In genomic region chr5:32747650-32748375, GRCm38 (mm10) we compare ENCODE assay signal across 9 mouse cellular contexts. TPM values are rescaled to one million over a fixed set of nuclear protein-coding genes. Genes with fewer than 3 reads are reported as not detected.
DNase-seq lines count a peak whose midpoint lies in the region; ATAC-seq lines count a peak whose summit lies in the region.
"Had no signal": no experiment of that assay in that cellular context is flagged by ENCODE, and none has a peak within 500 bp of the region (broad histone marks: within the 10 kb centered on the region; RNA-seq: fewer than 3 reads in every experiment).

No protein-coding gene starts in this region.

- DNase-seq in midbrain, embryonic 11.5 days (ENCODE audit: low spot score, missing footprints) = peak; percentile 89
- DNase-seq in adrenal gland, adult 2 months = peak; percentile 53
- peak; percentile 30 for DNase-seq in embryo, embryonic 11.5 days (ENCODE audit: low read depth, low spot score)
- peak; percentile 48 to 60 for DNase-seq in layer of hippocampus, adult 8-10 months (ENCODE audit: low spot score in 2 of 2)
- peak; percentile 63 for DNase-seq in splenic B cell, adult 2 months (ENCODE audit: low read depth, low spot score)

- H3K4me1 ChIP-seq in midbrain, embryonic 11.5 days (ENCODE audit: control insufficient read depth, insufficient read depth, low read length) = peaks cover 9% of the 10 kb centered on the region
- peaks cover 5% of the 10 kb centered on the region for H3K4me1 ChIP-seq in midbrain, embryonic 15.5 days
- peaks cover 34% of the 10 kb centered on the region for H3K4me1 ChIP-seq in heart, embryonic 12.5 days (replicated peaks)

- ATAC-seq in midbrain, embryonic 11.5 days (ENCODE audit: low FRiP score) = 0 out of 2 replicates have a peak, but pooled peaks have one; percentile 33
- ATAC-seq in midbrain, embryonic 15.5 days (replicated peaks) = no peak; the same call in 1 of the 2 replicates
- 0 out of 2 replicates have a peak, but pooled peaks have one; percentile 16 for ATAC-seq in heart, embryonic 12.5 days (ENCODE audit: insufficient number of reproducible peaks, low FRiP score)

- no peaks in the 10 kb centered on the region for H3K36me3 ChIP-seq in midbrain, embryonic 11.5 days (ENCODE audit: control insufficient read depth, insufficient read depth, low read length)
- no peaks in the 10 kb centered on the region for H3K36me3 ChIP-seq in midbrain, embryonic 15.5 days (replicated peaks)
- H3K36me3 ChIP-seq in heart, embryonic 12.5 days = no peaks in the 10 kb centered on the region
- H3K36me3 ChIP-seq in macrophage (ENCODE audit: inconsistent target) = no peaks in the 10 kb centered on the region
- H3K36me3 ChIP-seq in splenic B cell, adult 2 months (ENCODE audit: control insufficient read depth, insufficient read depth, low read length, poor library complexity, severe bottlenecking) = no peaks in the 10 kb centered on the region
- H3K36me3 ChIP-seq: embryonic facial prominence, embryonic 15.5 days had no signal

- no peak overlapping the region for H3K4me3 ChIP-seq in midbrain, embryonic 11.5 days (ENCODE audit: low read depth, low read length)
- H3K4me3 ChIP-seq in midbrain, embryonic 15.5 days = no peak overlapping the region
- H3K4me3 ChIP-seq in heart, embryonic 12.5 days = no peak overlapping the region
- H3K4me3 ChIP-seq in macrophage (ENCODE audit: inconsistent target) = peak overlapping the region; percentile 81; the same call in 1 of the 2 replicates
- H3K4me3 ChIP-seq: embryonic facial prominence, embryonic 15.5 days had no signal

- 65% methylated on average over 6 of the region's 6 CpGs for WGBS in midbrain, embryonic 11.5 days
- 69% methylated on average over 6 of the region's 6 CpGs for WGBS in midbrain, embryonic 15.5 days
- WGBS in heart, embryonic 12.5 days = 63% methylated on average over 6 of the region's 6 CpGs
- 40% methylated on average over 6 of the region's 6 CpGs for WGBS in macrophage (ENCODE audit: missing documents)

- H3K27me3 ChIP-seq in midbrain, embryonic 11.5 days (ENCODE audit: control insufficient read depth, insufficient read depth, low read length) = no peaks in the 10 kb centered on the region
- no peaks in the 10 kb centered on the region for H3K27me3 ChIP-seq in midbrain, embryonic 15.5 days (replicated peaks)
- no peaks in the 10 kb centered on the region for H3K27me3 ChIP-seq in heart, embryonic 12.5 days (replicated peaks)
- no peaks in the 10 kb centered on the region for H3K27me3 ChIP-seq in splenic B cell, adult 2 months (ENCODE audit: control insufficient read depth, insufficient read depth, low read length, poor library complexity, severe bottlenecking)
- H3K27me3 ChIP-seq: embryonic facial prominence, embryonic 15.5 days had no signal

- no peaks in the 10 kb centered on the region for H3K9me3 ChIP-seq in midbrain, embryonic 11.5 days (ENCODE audit: control insufficient read depth, low read length)
- no peaks in the 10 kb centered on the region for H3K9me3 ChIP-seq in midbrain, embryonic 15.5 days
- no peaks in the 10 kb centered on the region for H3K9me3 ChIP-seq in heart, embryonic 12.5 days (replicated peaks)
- H3K9me3 ChIP-seq: embryonic facial prominence, embryonic 15.5 days had no signal

- peaks cover 66% of the 10 kb centered on the region for H3K79me2 ChIP-seq in macrophage (ENCODE audit: inconsistent target)

- no peak overlapping the region for H3K4me2 ChIP-seq in midbrain, embryonic 11.5 days
- H3K4me2 ChIP-seq in midbrain, embryonic 15.5 days = no peak overlapping the region
- no peak overlapping the region for H3K4me2 ChIP-seq in heart, embryonic 12.5 days
- H3K4me2 ChIP-seq: embryonic facial prominence, embryonic 15.5 days had no signal

- no peak overlapping the region for H3K9ac ChIP-seq in midbrain, embryonic 11.5 days (ENCODE audit: low read length)
- H3K9ac ChIP-seq in midbrain, embryonic 15.5 days = no peak overlapping the region
- H3K9ac ChIP-seq in heart, embryonic 12.5 days = no peak overlapping the region
- H3K9ac ChIP-seq: embryonic facial prominence, embryonic 15.5 days had no signal

- H3K27ac ChIP-seq in midbrain, embryonic 11.5 days (ENCODE audit: low read depth, low read length) = no peak overlapping the region
- H3K27ac ChIP-seq in midbrain, embryonic 15.5 days = no peak overlapping the region
- no peak overlapping the region for H3K27ac ChIP-seq in heart, embryonic 12.5 days (ENCODE audit: poor library complexity, severe bottlenecking)
- H3K27ac ChIP-seq in macrophage = peak overlapping the region; percentile 96
- H3K27ac ChIP-seq: embryonic facial prominence, embryonic 15.5 days had no signal

RNA-seq across cellular contexts. Expression of gene Pisd, which starts 37.6 kb away (rescaled TPM):
- 62.7 and 65.4 TPM in 2 replicates for polyA plus RNA-seq in midbrain, embryonic 11.5 days (2014; fragmentation: Nextera tagmentation; extraction: Ambion mirVana)
- 106 and 114 TPM in 2 replicates for polyA plus RNA-seq in midbrain, embryonic 15.5 days (2015; fragmentation: Nextera tagmentation; extraction: Ambion mirVana)
- total RNA-seq in adrenal gland, adult 2 months (2021) = 10 to 100 TPM; 55.1 to 64.3 TPM
- 64.6 and 72.8 TPM in 2 replicates for polyA plus RNA-seq in adrenal gland, adult 2 months (2012; rRNA removed)
- polyA plus RNA-seq in heart, embryonic 12.5 days (2016; fragmentation: Nextera tagmentation; extraction: Ambion mirVana) = 47.7 and 49.3 TPM in 2 replicates
- total RNA-seq in layer of hippocampus, adult 8-10 months (2022) = 10 to 100 TPM; 60.9 to 65.6 (median 65.0) TPM
- total RNA-seq in macrophage (2018; cell fraction: chromatin; rRNA removed) = 100 to 1,000 TPM in 25 of 26 experiments, 10 to 100 TPM in 1; 94.3 to 193 (median 137) TPM
- 100 to 1,000 TPM in 17 of 26 experiments, 10 to 100 TPM in 9; 84.6 to 140 (median 105) TPM for total RNA-seq in macrophage (2018; cell fraction: cytosol; rRNA removed)
- total RNA-seq in macrophage (2018; cell fraction: nucleus; rRNA removed) = 100 to 1,000 TPM; 111 to 198 (median 145) TPM
- 95.0 to 105 TPM (median 99.2 TPM) in 3 replicates for polyA plus RNA-seq in macrophage (2018)

Comparison
In these comparisons a context has a peak if more than half of its experiments do, and no peak if none do; other contexts are left out.
1. DNase-seq: peak in every context shown above with its lines; median percentile 89 in midbrain, embryonic 11.5 days; 63 in splenic B cell, adult 2 months; 54 in layer of hippocampus, adult 8-10 months; 53 in adrenal gland, adult 2 months; 30 in embryo, embryonic 11.5 days.